Mouse (Mus musculus) ovary, adult 2 months (tissue): ENCODE measurements around the gene Msl3. TPM values are rescaled to one million over a fixed set of nuclear protein-coding genes. Genes with fewer than 3 reads are reported as not detected.

Source experiments
- polyA plus RNA-seq: library from polyadenylated mRNA; depleted of rRNA; stranded (reverse); fragments of >200 nt; gene quantifications from 2 replicates; pipeline ENCODE4 v1.2.3, GENCODE M21; 2012; rRNA removed

The Msl3 gene
- polyA plus RNA-seq, result 12.9 and 13.9 TPM in 2 replicates

GRCm38 (mm10) chrX:168673525-168674406, at the start of gene Msl3:
Msl3 (minus strand) TSS chrX:168673898.

Other genes starting within 250 kb of the Msl3 start
- 0.06 and 0.07 TPM in 2 replicates for gene Frmpd4, start 96.7 kb downstream of the Msl3 start, polyA plus RNA-seq
- gene Arhgap6, start 121.2 kb upstream of the Msl3 start, polyA plus RNA-seq, result 5.5 and 6.5 TPM in 2 replicates